Mouse (Mus musculus) B cell, adult 2 months (primary cell): ENCODE results near the gene Gm20696.

Experiments used
- DNase-seq, 2 experiments: peaks; one replicate each; pipeline ENCODE4 v3.0.0; 2022

The Gm20696 gene

DNA sequence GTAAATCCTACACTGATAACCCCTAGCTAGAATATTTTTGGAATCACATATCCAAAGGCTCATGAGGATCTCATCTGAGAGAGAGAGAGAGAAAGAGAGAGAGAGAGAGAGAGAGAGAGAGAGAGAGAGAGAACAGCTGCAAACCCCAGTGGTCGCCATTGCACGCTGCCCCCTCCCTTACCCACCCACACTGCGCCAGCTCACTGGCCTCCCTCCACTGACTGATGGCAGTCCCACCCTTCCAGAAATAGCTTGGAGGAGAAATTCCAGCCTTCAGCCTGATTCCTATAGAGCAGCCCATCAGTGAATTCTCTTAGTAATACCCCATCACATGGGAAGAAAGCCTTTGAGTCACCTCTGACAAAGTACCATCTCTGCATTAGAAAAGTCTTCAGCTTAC is 415.4 kb downstream of the Gm20696 start:
- no peak for DNase-seq

DNA sequence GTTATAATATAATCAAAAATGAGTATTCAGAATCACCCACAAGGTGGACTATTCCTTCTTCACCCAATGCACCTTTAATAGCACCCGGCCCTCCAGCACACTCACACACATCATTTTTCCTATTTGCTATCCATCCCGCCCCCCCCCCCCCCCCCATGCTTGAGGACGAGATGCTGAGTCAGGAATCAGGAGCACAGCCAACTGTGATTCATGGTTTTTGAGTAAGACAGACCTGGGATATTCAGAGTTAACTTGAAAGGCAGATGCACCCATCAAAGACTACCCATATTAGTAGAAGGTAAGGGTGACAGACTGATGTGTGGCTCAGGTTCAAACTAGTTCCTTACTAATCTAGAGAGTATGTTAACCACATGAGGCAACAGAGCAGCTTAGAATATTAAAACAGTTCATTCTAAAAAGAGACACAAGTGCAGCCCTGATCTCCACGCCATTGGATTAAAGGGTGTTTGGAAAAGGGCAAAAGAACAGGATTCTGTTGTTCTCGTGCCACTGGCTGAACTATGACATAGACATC is 417.0 kb downstream of the Gm20696 start:
- no peak for DNase-seq

DNA sequence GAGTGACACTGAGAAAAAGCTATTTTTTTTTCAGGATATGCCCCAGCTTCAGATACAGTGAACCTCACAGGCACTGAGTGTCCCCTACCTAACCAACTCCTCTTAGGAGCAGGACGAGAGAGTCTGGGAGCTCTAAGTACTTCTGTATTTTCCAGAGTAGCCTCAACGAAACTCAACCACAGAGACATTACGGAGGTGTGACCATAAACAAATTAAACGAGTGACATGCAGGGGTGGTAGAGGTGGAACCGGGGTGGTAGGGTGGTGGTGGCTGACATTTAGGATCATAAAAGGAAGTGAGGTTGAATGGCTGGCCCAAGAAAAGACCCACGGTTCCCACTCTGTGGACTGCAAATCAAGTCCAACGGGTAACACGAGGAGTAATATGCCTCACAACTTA is 418.2 kb downstream of the Gm20696 start:
- peak; percentile 65 to 72 for DNase-seq

DNA sequence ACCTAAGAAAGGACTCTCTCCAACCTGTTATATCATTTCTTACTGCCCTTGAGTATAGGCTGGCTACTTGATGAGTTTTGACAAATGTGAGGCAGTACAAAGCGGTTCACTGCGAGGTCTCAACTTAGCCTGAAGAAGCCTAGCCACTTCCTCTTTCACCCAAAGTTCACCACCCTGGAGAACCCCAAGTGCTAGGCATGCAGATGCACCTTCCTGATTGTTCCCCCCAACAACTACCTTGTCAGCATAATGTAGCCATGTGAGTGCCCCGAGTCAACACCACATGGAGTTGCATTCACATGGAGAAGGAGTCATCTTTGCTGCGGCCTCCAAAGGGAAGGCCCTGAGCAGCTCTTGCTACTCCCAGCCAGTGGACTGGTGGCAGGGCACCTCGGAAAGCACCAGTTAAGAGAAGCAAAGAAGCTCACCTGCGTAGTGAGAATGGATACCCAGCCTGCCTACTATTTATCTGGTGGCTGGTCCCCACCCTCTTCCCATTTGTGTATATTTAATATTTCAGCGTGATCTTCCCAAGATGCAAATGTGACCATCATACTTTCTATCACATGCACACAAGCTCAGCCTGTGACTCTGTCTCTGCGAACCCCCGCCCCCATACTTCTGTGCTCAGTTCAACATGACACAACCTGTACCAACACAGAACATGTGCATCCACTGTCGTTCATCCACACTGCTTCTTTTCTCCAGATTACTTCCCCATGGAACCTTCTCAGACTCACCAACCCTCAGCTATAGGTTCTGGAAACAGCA is 424.8 kb downstream of the Gm20696 start:
- peak; percentile 70 to 74 for DNase-seq

DNA sequence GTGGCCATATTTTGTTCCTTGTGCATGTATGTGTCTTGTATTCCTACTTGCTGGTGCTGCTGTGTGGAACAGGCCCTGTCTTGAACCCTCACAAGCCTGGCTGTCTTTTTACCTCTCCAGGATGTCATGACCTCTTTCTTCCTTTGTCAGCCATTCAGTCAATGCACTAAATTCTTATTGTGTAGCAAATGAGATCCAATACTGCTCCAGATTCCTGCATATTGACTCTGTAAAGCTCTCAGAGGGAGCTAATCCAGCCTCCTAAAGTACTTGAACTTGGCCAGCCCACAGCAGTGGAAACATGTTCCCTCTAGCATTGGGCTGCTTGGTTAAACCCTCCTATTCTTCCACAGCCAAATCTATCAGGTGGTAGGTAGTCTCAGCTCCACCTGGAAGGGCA is 425.8 kb downstream of the Gm20696 start:
- DNase-seq: no peak

DNA sequence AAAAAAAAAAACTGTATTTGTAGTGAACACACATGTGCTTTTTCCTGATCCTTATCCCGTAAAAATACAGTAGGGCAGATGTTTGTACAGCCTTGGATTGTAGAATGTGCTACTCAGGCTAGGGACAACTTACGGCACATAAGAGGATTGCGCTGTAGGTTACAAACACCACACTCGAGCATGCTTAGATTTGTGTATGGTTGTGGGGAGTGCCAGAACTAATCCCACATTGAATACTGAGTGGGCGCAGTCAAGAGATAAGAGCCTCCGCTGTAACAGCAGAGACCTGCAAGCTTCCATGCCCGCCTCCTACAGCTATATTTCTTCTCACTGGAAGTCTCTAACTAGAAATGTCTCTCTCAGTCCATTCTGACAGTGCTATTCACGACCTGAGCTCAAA is 431.0 kb downstream of the Gm20696 start:
- no peak for DNase-seq

DNA sequence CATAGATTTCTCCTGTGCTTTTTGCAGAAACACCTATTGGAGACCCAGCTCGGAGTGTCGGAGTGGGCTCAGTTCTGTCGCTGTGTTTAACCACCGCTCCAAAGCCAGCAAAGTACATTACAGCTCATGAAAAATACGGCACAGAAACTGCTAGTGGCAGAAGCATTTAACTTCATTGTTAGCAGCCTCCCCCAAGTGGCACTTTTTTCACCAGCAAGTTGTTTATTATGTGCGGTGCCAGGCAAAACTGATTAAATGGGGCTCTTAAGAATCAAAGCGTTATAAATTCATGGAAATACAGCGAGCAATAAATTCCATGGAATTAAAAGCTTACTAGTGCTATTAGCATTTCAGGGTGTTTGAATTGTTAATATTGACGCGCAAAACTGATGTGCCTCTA is 433.2 kb downstream of the Gm20696 start:
- no peak for DNase-seq

DNA sequence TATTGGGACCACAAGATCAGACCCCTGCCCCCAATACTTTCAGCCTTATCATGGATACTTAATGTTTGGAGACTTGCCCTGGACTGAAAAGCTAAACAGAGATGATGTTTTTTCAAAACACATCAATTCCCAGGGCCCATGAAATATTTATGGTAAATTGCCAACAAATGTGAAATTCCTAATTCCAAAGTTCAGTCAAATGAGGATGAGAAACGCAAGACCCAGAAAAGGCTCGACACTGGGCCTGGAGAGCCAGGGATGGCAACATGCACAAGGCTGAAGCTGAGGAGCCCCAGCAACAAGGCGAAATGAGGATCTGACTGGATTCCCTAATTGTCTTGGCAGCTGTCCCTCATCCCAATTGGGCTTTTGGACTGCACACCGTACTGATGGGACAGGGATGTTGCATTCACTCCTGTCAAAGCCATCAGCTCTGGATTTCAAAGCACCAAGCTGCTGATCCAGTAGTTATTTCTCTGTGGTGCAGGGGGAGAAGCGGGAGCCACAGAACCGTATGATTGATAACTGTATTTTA is 438.2 kb downstream of the Gm20696 start:
- no peak for DNase-seq

DNA sequence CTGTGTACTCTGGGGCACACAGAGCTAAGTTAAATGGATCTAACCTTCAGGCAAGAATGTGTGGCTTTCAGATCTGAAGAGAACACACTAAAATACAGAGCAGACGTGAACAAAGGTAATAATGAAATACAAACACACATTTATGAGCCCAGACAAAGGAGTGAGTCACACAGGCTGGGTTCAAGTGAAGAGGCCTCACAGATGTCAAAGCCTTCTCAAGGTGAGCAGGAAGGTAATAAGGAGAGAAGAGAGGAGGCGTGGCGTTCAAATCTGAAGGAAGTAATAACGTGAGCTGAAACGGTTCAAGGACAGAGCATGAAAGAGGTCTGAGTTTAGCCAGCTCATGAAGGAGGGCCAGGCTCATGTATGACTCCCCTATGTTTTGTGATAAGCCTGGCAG is 445.4 kb downstream of the Gm20696 start:
- no peak for DNase-seq

DNA sequence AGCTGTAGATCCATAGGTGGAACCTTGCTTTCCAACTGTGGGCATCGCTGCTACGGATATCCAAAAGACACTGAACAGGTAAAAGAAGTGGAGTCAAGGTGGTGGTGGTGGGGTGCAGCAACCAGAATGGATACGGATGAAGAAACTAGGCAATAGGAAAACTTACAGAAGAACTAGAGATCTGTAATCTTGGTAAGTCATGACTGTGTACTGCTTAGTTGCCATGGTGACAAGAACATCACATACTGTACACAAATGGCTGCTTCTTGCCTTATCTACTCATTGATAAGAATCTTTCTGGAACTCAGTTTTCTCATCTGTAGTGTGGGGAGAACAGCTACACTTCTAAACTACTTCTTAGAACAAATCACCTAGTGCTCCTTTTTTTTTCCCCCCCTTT is 446.1 kb downstream of the Gm20696 start:
- DNase-seq: no peak

DNA sequence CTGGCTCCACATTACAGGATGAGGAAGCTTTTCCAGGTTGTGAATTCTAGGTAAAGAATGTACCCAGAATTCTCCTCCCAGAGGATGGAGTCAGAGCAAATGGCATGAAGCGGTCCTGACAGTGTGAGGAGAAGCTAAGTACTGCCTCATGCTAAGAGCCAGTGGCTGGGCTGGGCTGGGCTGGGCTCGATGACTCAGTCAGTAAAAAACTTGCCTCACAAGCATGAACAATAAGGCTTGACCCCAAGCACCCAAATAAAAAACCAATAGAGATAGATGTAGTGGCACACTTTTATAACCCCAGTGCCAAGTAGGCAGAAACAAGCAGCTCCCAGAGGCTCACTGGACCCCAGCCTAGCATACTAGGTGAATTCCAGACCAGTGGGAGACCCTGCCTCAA is 448.8 kb downstream of the Gm20696 start:
- DNase-seq: no peak

DNA sequence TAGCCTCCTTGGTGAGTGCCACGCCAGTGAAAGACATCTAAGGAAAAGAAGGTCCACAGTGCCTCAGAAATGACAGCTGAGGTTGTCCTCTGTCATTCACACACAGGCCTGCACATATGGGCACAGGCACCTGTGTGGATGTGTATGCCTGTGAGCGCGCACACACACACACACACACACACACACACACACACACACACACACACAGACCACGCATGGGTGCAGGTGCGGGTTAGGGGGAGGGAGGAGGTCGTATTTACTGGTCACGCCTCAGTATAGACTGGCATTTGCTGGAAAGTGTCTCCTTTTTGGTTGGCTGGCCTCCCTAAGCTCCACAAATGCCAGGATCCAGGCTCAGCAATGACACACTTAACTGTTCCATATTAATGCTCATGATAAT is 449.4 kb downstream of the Gm20696 start:
- DNase-seq: no peak

DNA sequence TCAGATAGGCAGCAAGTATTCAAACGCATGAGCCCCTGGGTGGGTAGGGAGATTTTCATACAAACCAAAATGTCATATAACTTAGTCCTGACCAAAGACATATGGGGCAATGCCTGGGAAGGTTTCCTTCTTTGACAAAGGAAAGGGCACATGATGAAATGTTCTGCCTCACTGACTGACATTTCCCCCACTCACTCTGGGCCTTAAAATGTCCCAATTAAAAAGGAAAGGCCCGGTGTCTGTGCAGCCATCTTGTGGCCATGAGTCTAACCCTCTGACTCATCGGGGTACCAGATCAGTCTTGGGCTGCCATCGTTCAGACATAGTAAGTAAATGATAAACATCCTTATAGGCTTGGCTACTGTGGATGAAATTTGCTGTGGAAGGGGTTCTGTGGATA is 454.1 kb downstream of the Gm20696 start:
- no peak for DNase-seq

DNA sequence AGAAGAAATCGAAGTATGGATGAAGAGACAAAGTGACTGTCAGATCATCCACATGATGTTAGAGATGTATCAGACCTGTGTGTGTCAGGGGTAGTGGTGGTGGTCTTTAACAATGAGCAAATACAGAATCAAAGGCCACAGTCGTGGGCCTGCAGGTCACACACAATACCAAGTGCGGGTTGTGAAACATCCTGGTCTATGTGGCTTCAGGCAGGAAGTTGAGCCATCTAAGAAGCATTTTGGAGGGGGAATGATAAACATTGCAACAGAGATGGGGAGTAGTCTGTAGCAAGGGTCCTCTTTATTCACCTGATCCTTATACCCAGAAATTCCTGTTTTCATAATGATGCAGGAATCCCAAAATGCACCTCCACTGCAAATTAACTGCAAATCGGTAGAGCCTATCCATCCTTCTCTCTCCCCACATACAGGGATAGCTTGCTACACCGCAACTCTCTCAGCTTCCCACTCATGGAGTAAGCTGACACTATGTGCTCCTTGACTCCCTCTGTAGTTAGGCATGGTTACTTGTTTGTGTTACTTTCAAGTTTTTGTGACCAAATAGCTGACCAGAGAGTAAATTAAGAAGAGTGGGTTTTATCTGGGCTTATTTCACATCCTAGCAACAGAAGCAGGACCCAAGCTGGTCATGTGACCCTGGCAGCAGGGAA is 454.8 kb downstream of the Gm20696 start:
- DNase-seq: no peak

DNA sequence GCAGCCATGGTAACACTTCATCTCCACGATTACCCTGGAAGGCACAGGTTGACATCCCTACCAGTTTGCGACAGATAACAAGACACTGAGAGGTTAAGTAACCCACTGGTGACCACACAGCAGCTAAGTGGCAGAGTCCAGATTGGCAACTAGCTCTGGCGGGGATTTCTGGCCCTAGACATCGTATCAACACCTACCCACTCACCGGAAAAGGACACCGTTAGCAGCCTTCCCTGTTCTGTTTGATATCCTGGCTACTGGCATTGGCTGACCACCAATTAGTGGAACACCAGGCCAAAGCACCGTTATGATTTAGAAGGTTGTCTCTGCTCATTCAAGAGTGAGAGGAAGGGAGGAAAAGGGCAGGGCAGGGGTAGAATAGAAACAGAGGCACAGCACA is 456.4 kb downstream of the Gm20696 start:
- no peak for DNase-seq
